Mouse (Mus musculus) embryonic facial prominence, embryonic 13.5 days (tissue): ENCODE data around the gene Nadk2. TPM values are rescaled to one million over a fixed set of nuclear protein-coding genes. Genes with fewer than 3 reads are reported as not detected.

Source experiments
- ATAC-seq: fragments of 200-750 bp; cut with Nextera tagmentation; 2 replicates; pipeline ENCODE4 v1.8.0; 2017; ENCODE audit warnings: low read depth; ENCODE audit not compliant: insufficient number of reproducible peaks, insufficient read depth, low FRiP score, low TSS enrichment
- H3K27ac ChIP-seq: fragments of 300-500 bp; sonication (generic); 2 replicates; pipeline ENCODE4 v1.5.1; 2015; ENCODE audit warnings: moderate library complexity, mild to moderate bottlenecking, inconsistent platforms
- H3K27me3 ChIP-seq: fragments of 300-500 bp; sonication (generic); 2 replicates; pipeline ENCODE4 v1.6.1; 2015; ENCODE audit warnings: mild to moderate bottlenecking, inconsistent platforms
- H3K36me3 ChIP-seq: fragments of 300-500 bp; sonication (generic); 2 replicates; pipeline ENCODE4 v1.6.1; 2015; ENCODE audit warnings: mild to moderate bottlenecking, inconsistent platforms
- H3K4me1 ChIP-seq: fragments of 300-500 bp; sonication (generic); 2 replicates; pipeline ENCODE4 v1.6.1; 2015; ENCODE audit warnings: inconsistent platforms
- H3K4me2 ChIP-seq: fragments of 300-500 bp; sonication (generic); 2 replicates; pipeline ENCODE4 v1.6.1; 2015; ENCODE audit warnings: moderate library complexity, mild to moderate bottlenecking, inconsistent platforms
- H3K4me3 ChIP-seq: fragments of 300-500 bp; sonication (generic); 2 replicates; pipeline ENCODE4 v1.5.1; 2015; ENCODE audit warnings: mild to moderate bottlenecking, inconsistent platforms
- H3K9ac ChIP-seq: fragments of 300-500 bp; sonication (generic); 2 replicates; pipeline ENCODE4 v1.6.1; 2015; ENCODE audit warnings: mild to moderate bottlenecking, inconsistent platforms
- H3K9me3 ChIP-seq: fragments of 300-500 bp; sonication (generic); 2 replicates; pipeline ENCODE4 v1.6.1; 2016; ENCODE audit warnings: inconsistent platforms
- WGBS: fragments of 180-500 bp; shearing (Covaris S2); methylation state at CpG from one replicate; pipeline ENCODE4 v1.1.7; 2015; ENCODE audit warnings: mixed read lengths; 5-methylcytosine and 5-hydroxymethylcytosine counted together
- polyA plus RNA-seq: library from polyadenylated mRNA; unstranded; fragments of >200 nt; fragmentation: Nextera tagmentation; extraction: Ambion mirVana; gene quantifications from 2 replicates; pipeline ENCODE4 v1.2.1, GENCODE M21; 2015

Gene Nadk2
- polyA plus RNA-seq, 1 experiment from 2014 or later = 25.0 TPM

- Histone ChIP-seq H3K4me3 (no peak overlapping the region), H3K36me3 (peaks cover 80% of the 10 kb centered on the region), H3K27me3 (no peaks in the 10 kb centered on the region), H3K9ac (no peak overlapping the region), H3K4me2 (no peak overlapping the region), H3K4me1 (peaks cover 3% of the 10 kb centered on the region; the same call in 1 of the 2 replicates), H3K9me3 (no peaks in the 10 kb centered on the region), H3K27ac (no peak overlapping the region)
- WGBS = 59% methylated on average over 5 of the region's 5 CpGs
- no peak for ATAC-seq
Observed at GRCm38 (mm10) chr15:9114599-9114998, 43.5 kb downstream of the Nadk2 start.

DNA sequence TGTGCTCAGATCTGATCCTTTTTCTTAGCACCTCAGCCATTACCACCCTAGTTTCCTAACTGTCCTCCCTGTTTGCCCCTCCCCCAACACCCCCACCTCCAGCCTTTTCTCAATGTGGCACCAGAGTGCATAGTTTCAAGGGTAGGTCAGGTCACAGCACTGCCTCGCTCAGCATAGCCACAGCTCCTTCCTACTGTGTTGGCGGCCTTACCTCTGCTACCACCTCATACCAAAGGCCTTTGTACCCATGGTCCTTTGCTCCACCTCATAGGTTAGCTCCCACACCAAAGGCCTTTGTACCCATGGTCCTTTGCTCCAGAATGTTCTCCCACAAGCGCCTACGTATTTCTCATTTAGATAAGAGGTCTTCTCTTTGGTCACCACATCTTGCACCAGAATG is 47.8 kb downstream of the Nadk2 start:
- Histone ChIP-seq H3K36me3 (peaks cover 92% of the 10 kb centered on the region), H3K27ac (no peak overlapping the region), H3K4me2 (no peak overlapping the region), H3K27me3 (no peaks in the 10 kb centered on the region), H3K4me1 (no peaks in the 10 kb centered on the region), H3K4me3 (no peak overlapping the region), H3K9ac (no peak overlapping the region), H3K9me3 (no peaks in the 10 kb centered on the region)
- WGBS = 95% methylated on average over 4 of the region's 4 CpGs
- no peak for ATAC-seq

GRCm38 (mm10) chr15:9120081-9120480 is 49.0 kb downstream of the Nadk2 start:
- no peak overlapping the region for H3K4me3 ChIP-seq
- peaks cover 94% of the 10 kb centered on the region for H3K36me3 ChIP-seq
- ATAC-seq = no peak
- no peak overlapping the region for H3K4me2 ChIP-seq
- no peaks in the 10 kb centered on the region for H3K9me3 ChIP-seq
- H3K27ac ChIP-seq = no peak overlapping the region
- no peaks in the 10 kb centered on the region for H3K4me1 ChIP-seq
- H3K27me3 ChIP-seq = no peaks in the 10 kb centered on the region
- H3K9ac ChIP-seq = no peak overlapping the region
- WGBS = 93% methylated on average over 2 of the region's 2 CpGs

GRCm38 (mm10) chr15:9122989-9123388 is 51.9 kb downstream of the Nadk2 start:
- Histone ChIP-seq H3K4me2 (no peak overlapping the region), H3K4me1 (no peaks in the 10 kb centered on the region), H3K27ac (no peak overlapping the region), H3K36me3 (peaks cover 89% of the 10 kb centered on the region), H3K4me3 (no peak overlapping the region), H3K9ac (no peak overlapping the region), H3K27me3 (no peaks in the 10 kb centered on the region), H3K9me3 (no peaks in the 10 kb centered on the region)
- 92% methylated on average over 4 of the region's 4 CpGs for WGBS
- no peak for ATAC-seq

DNA sequence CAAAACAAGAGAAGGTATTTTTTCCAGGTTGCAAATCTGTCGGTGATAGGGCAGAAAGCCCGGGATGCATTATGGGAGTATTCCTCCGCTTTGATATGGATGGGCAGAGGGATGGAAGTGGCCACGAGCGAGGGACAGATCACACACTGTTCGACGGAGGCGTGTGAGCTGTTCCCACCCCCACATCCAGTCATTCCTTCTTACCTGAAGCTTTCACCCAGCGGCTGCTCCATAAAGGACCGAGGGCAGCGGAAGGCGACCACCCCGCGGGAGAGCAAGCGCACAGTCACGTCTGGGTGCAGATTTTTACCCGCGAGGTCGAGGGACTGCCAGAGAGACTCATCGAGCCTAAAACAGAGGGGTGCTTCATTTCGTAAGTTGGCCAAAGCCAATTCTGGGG is 53.8 kb downstream of the Nadk2 start:
- no peak for ATAC-seq
- no peak overlapping the region for H3K27ac ChIP-seq
- H3K4me2 ChIP-seq = no peak overlapping the region
- WGBS = 93% methylated on average over 21 of the region's 21 CpGs
- H3K36me3 ChIP-seq = peaks cover 88% of the 10 kb centered on the region
- no peak overlapping the region for H3K4me3 ChIP-seq
- no peaks in the 10 kb centered on the region for H3K27me3 ChIP-seq
- no peaks in the 10 kb centered on the region for H3K9me3 ChIP-seq
- H3K9ac ChIP-seq = no peak overlapping the region
- no peaks in the 10 kb centered on the region for H3K4me1 ChIP-seq

DNA sequence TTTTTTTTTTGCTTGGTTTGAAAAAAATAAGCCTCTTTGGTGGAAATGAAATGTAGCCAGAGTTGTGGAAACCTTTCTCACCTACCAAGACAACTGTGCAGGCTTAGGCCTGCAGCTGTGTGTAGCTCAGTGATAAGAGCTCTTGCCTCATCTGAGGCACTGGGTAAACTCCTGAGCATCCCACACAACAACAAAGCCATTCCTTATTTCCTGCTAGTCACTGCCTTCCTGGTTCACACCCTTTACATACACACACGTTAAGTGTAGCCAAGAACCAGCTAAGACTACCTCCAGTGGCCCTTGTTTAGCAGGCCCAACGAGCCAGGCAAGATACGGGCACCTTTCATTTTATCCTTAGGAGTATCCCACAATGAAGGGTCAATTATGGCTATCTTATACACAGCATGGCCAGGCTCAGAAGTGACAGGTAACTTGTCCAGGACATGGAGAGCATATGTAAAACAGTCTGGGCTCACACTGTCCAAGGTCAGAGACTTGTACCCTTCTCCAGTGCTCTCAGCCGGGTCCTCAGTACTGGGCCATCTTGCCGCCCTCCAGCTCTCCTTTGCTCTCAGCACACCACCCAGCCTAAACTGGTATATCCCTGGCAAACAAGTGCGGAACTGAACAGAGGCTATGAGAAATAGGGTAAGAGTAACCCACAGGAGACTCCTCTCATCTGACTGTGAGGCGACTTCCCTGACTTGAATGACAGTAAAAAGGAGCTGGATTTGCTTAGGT is 56.2 kb downstream of the Nadk2 start:
- Histone ChIP-seq H3K36me3 (peaks cover 83% of the 10 kb centered on the region), H3K4me2 (no peak overlapping the region), H3K9ac (no peak overlapping the region)

GRCm38 (mm10) chr15:9130772-9131498 is 59.9 kb downstream of the Nadk2 start:
- Histone ChIP-seq H3K27me3 (no peaks in the 10 kb centered on the region), H3K9ac (no peak overlapping the region), H3K4me1 (peaks cover 26% of the 10 kb centered on the region), H3K4me2 (no peak overlapping the region), H3K27ac (peak overlapping the region; percentile 77), H3K4me3 (no peak overlapping the region), H3K9me3 (no peaks in the 10 kb centered on the region), H3K36me3 (peaks cover 68% of the 10 kb centered on the region)
- WGBS = 42% methylated on average over 9 of the region's 9 CpGs
- peak; percentile 28; the same call in 1 of the 2 replicates for ATAC-seq

More for the DNA sequence above, 56.2 kb downstream of the Nadk2 start:
- 90% methylated on average over 7 of the region's 7 CpGs for WGBS
- H3K4me3 ChIP-seq = no peak overlapping the region
- peaks cover 8% of the 10 kb centered on the region for H3K4me1 ChIP-seq
- no peaks in the 10 kb centered on the region for H3K27me3 ChIP-seq
- no peak overlapping the region for H3K27ac ChIP-seq
- ATAC-seq = no peak
- no peaks in the 10 kb centered on the region for H3K9me3 ChIP-seq

DNA sequence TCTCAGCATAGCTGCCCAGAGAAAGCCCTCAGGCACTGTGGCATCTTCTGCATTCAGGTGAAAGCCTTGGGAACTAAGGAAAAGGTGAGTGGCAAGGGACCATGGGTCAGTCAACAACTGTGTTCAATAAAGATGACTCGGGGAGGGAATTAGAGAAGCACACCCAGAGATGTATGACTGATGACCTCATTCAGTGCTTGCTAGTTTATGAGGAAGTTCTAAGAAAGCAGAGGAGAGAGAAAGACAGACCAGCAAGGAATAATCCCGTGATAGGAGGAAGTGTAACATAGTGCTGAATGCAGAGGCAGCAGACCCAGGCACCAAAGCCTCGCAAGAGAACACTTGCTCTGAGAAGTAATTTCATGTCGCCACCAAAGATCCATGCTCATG is 60.4 kb downstream of the Nadk2 start:
- 69% methylated on average over 4 of the region's 4 CpGs for WGBS
- H3K27ac ChIP-seq = peak overlapping the region; percentile 77
- ATAC-seq = no peak

GRCm38 (mm10) chr15:9132693-9133443 is 61.8 kb downstream of the Nadk2 start:
- no peaks in the 10 kb centered on the region for H3K27me3 ChIP-seq
- H3K9ac ChIP-seq = no peak overlapping the region
- peaks cover 26% of the 10 kb centered on the region for H3K4me1 ChIP-seq
- no peak overlapping the region for H3K27ac ChIP-seq
- 77% methylated on average over 13 of the region's 13 CpGs for WGBS
- no peak overlapping the region for H3K4me2 ChIP-seq
- H3K36me3 ChIP-seq = peaks cover 69% of the 10 kb centered on the region
- no peak for ATAC-seq
- no peaks in the 10 kb centered on the region for H3K9me3 ChIP-seq
- H3K4me3 ChIP-seq = no peak overlapping the region

More for the DNA sequence above, 60.4 kb downstream of the Nadk2 start:
- Histone ChIP-seq H3K4me1 (peaks cover 26% of the 10 kb centered on the region), H3K4me2 (no peak overlapping the region), H3K36me3 (peaks cover 69% of the 10 kb centered on the region), H3K9me3 (no peaks in the 10 kb centered on the region), H3K27me3 (no peaks in the 10 kb centered on the region), H3K4me3 (no peak overlapping the region), H3K9ac (no peak overlapping the region)

GRCm38 (mm10) chr15:9134891-9135507 is 63.9 kb downstream of the Nadk2 start:
- no peak overlapping the region for H3K4me3 ChIP-seq
- peaks cover 60% of the 10 kb centered on the region for H3K36me3 ChIP-seq
- H3K9me3 ChIP-seq = no peaks in the 10 kb centered on the region
- peak overlapping the region; percentile 69 for H3K27ac ChIP-seq
- WGBS = 32% methylated on average over 6 of the region's 6 CpGs
- no peaks in the 10 kb centered on the region for H3K27me3 ChIP-seq
- peak overlapping the region; percentile 14; the same call in 1 of the 2 replicates for H3K4me2 ChIP-seq
- peak overlapping the region; percentile 11; the same call in 1 of the 2 replicates for H3K9ac ChIP-seq
- peaks cover 38% of the 10 kb centered on the region for H3K4me1 ChIP-seq
- ATAC-seq = peak; percentile 54; the same call in 1 of the 2 replicates

DNA sequence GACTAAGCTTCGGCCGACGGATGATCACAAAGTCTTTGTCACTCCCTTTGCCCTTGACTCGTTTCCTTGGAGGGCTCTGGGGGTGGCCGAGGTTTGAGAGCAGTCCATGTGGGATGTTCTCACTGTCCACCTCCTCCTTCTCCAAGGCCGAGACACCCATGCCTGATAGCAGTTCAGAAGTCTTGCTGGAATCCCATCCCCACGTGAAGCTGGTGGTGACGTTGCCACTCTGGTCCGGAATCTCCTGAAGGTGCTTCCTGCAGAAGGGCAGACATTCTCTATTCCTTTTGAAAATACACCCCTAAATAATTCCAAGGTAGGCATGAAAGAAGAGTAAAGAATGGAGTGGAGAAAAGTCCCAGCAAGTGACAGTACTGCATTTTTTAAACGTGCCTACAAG is 68.4 kb downstream of the Nadk2 start:
- peaks cover 22% of the 10 kb centered on the region for H3K4me1 ChIP-seq
- no peaks in the 10 kb centered on the region for H3K27me3 ChIP-seq
- peak overlapping the region; percentile 80 for H3K4me2 ChIP-seq
- H3K36me3 ChIP-seq = peaks cover 37% of the 10 kb centered on the region
- no peaks in the 10 kb centered on the region for H3K9me3 ChIP-seq
- ATAC-seq = no peak
- 29% methylated on average over 10 of the region's 10 CpGs for WGBS
- peak overlapping the region; percentile 75 for H3K9ac ChIP-seq
- H3K27ac ChIP-seq = no peak overlapping the region
- H3K4me3 ChIP-seq = peak overlapping the region; percentile 93
